Mouse (Mus musculus): ENCODE results near the gene Aff1.

DNA sequence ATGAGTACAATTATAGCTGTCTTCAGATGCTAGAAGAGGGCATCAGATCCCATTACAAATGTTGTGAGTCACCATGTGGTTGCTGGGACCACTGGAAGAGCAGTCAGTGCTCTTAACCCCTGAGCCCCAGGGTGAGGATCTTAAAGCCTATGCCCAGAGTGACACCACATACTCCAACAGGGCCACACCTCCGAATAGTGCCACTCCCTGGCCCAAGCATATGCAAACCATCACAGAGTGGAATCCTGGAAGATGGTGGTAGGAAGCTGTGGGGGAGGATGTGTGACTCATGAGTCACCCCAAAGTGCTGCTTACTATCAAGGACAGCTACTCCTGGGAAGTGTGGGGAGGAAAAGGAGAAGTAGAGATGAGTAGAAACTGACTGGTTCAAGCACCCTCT is 13.7 kb downstream of the Aff1 start:
- TF ChIP-seq CTCF (IDR thresholded peaks at IDR 0.05; ENCODE audit: insufficient read depth, low read depth, low read length) (no peak), POLR2A (IDR thresholded peaks at IDR 0.05; ENCODE audit: insufficient read depth, low read depth, low read length) (no peak)

Measured in olfactory bulb, adult 2 months (tissue).